Mouse (Mus musculus) CH12.LX (cell line): Measurements from ENCODE around the gene Zkscan8. TPM values are rescaled to one million over a fixed set of nuclear protein-coding genes. Genes with fewer than 3 reads are reported as not detected.
A peak's percentile ranks its signal among the peaks of the same experiment; 100 is the strongest.

ENCODE experiments used
- DNase-seq: peaks from one replicate; pipeline ENCODE4 v3.0.0-alpha.2; 2013; ENCODE audit errors: extremely low read depth
- H3K27ac ChIP-seq: 2 replicates; pipeline ENCODE4 v1.5.1; 2012; ENCODE audit warnings: low read depth, mild to moderate bottlenecking, control low read depth, moderate library complexity; ENCODE audit not compliant: insufficient read depth
- H3K27me3 ChIP-seq: replicated peaks from 2 replicates; pipeline ENCODE3; 2012; ENCODE audit warnings: inconsistent platforms
- H3K36me3 ChIP-seq, 2 experiments: replicated peaks in 1 of 2; 2 replicates each; pipeline versions ENCODE3 to v1.6.1; 2012; ENCODE audit warnings: inconsistent platforms in 1 of 2, low read length in 1 of 2, mild to moderate bottlenecking in 1 of 2, mixed read lengths in 1 of 2, moderate library complexity in 1 of 2; ENCODE audit not compliant: control insufficient read depth in 1 of 2, insufficient read depth in 1 of 2
- H3K4me1 ChIP-seq, 2 experiments: 2 replicates each; pipeline ENCODE4 v1.6.1; 2012; ENCODE audit warnings: inconsistent platforms in 1 of 2, moderate library complexity in 1 of 2; ENCODE audit not compliant: insufficient read depth in 2 of 2, control insufficient read depth in 1 of 2
- H3K4me2 ChIP-seq: 2 replicates; pipeline ENCODE4 v1.6.1; 2012; ENCODE audit warnings: low read depth, mild to moderate bottlenecking, control low read depth; ENCODE audit not compliant: poor library complexity, insufficient read depth, severe bottlenecking
- H3K4me3 ChIP-seq, 3 experiments: fragments of 150-350 bp in 1 of 3; sonication (generic) in 1 of 3; replicated peaks in 1 of 3; 2 replicates each; pipeline versions ENCODE3 to v1.5.1; 2011 to 2012; ENCODE audit warnings: low read depth in 2 of 3, low read length in 2 of 3, mild to moderate bottlenecking in 2 of 3, moderate library complexity in 2 of 3, control low read depth in 1 of 3, improper control_type of control experiment in 1 of 3, inconsistent platforms in 1 of 3, mixed read lengths in 1 of 3; ENCODE audit not compliant: poor library complexity in 1 of 3
- H3K79me2 ChIP-seq: replicated peaks from 2 replicates; pipeline ENCODE4 v1.6.1; 2012; ENCODE audit warnings: mild to moderate bottlenecking, moderate library complexity; ENCODE audit not compliant: control insufficient read depth, poor library complexity, insufficient read depth, severe bottlenecking; ENCODE audit errors: extremely low read depth
- H3K9ac ChIP-seq: 2 replicates; pipeline ENCODE4 v1.6.1; 2012; ENCODE audit warnings: low read depth, mild to moderate bottlenecking, control low read depth, moderate library complexity; ENCODE audit not compliant: insufficient read depth
- H3K9me3 ChIP-seq: replicated peaks from 2 replicates; pipeline ENCODE3; 2012; ENCODE audit warnings: low read length, inconsistent platforms, mixed read lengths
- BHLHE40 ChIP-seq: IDR thresholded peaks from 2 replicates; pipeline ENCODE4 v1.6.1; 2011; ENCODE audit warnings: mild to moderate bottlenecking, low read depth, low read length, improper control_type of control experiment
- CHD2 ChIP-seq: IDR thresholded peaks from 2 replicates; pipeline ENCODE4 v1.6.1; 2011; ENCODE audit warnings: low read length, improper control_type of control experiment
- CTCF ChIP-seq, 2 experiments: IDR thresholded peaks in 1 of 2; conservative IDR thresholded peaks in 1 of 2; 2 replicates each; pipeline ENCODE4 v1.5.1; 2011 to 2012; ENCODE audit warnings: low read depth in 2 of 2, low read length in 2 of 2, improper control_type of control experiment in 1 of 2, inconsistent platforms in 1 of 2, mild to moderate bottlenecking in 1 of 2, moderate library complexity in 1 of 2
- ELF1 ChIP-seq: IDR thresholded peaks from 2 replicates; pipeline ENCODE4 v1.6.1; 2014; ENCODE audit warnings: low read depth, mild to moderate bottlenecking, inconsistent platforms, low read length, improper control_type of control experiment
- ETS1 ChIP-seq: conservative IDR thresholded peaks from 2 replicates; pipeline ENCODE4 v1.6.1; 2012; ENCODE audit warnings: low read depth, mild to moderate bottlenecking, inconsistent platforms, low read length, improper control_type of control experiment, moderate library complexity
- GABPA ChIP-seq: IDR thresholded peaks from 2 replicates; pipeline ENCODE4 v1.6.1; 2012; ENCODE audit warnings: low read depth, low read length, improper control_type of control experiment, inconsistent platforms; ENCODE audit not compliant: insufficient replicate concordance
- HCFC1 ChIP-seq: IDR thresholded peaks from 2 replicates; pipeline ENCODE4 v1.6.1; 2012; ENCODE audit warnings: low read depth, mild to moderate bottlenecking, inconsistent platforms, low read length, improper control_type of control experiment
- IRF4 ChIP-seq: IDR thresholded peaks from 2 replicates; pipeline ENCODE4 v1.6.1; 2014; ENCODE audit warnings: low read depth, mild to moderate bottlenecking, inconsistent platforms, low read length, improper control_type of control experiment
- JUND ChIP-seq: conservative IDR thresholded peaks from 2 replicates; pipeline ENCODE4 v1.6.1; 2011; ENCODE audit warnings: low read depth, low read length, improper control_type of control experiment
- KAT2A ChIP-seq: IDR thresholded peaks from 2 replicates; pipeline ENCODE4 v1.6.1; 2012; ENCODE audit warnings: low read length, improper control_type of control experiment, inconsistent platforms; ENCODE audit not compliant: insufficient replicate concordance
- MAFK ChIP-seq: IDR thresholded peaks from 2 replicates; pipeline ENCODE4 v1.6.1; 2011; ENCODE audit warnings: low read length, improper control_type of control experiment; ENCODE audit not compliant: insufficient replicate concordance
- MAX ChIP-seq: IDR thresholded peaks from 2 replicates; pipeline ENCODE4 v1.6.1; 2011; ENCODE audit warnings: low read length, improper control_type of control experiment
- MAZ ChIP-seq: IDR thresholded peaks from 2 replicates; pipeline ENCODE4 v1.6.1; 2012; ENCODE audit warnings: low read depth, mild to moderate bottlenecking, inconsistent platforms, low read length, improper control_type of control experiment, moderate library complexity
- MXI1 ChIP-seq: IDR thresholded peaks from 2 replicates; pipeline ENCODE4 v1.6.1; 2011; ENCODE audit warnings: mild to moderate bottlenecking, low read depth, low read length, improper control_type of control experiment
- MYC ChIP-seq: IDR thresholded peaks from 2 replicates; pipeline ENCODE4 v1.6.1; 2011; ENCODE audit warnings: low read depth, mild to moderate bottlenecking, improper control_type of control experiment, low read length
- NELFE ChIP-seq: IDR thresholded peaks from 2 replicates; pipeline ENCODE4 v1.6.1; 2011; ENCODE audit warnings: low read depth, low read length, improper control_type of control experiment
- NRF1 ChIP-seq: IDR thresholded peaks from 2 replicates; pipeline ENCODE4 v1.6.1; 2014; ENCODE audit warnings: low read depth, mild to moderate bottlenecking, inconsistent platforms, low read length, improper control_type of control experiment, moderate library complexity
- POLR2AphosphoS2 ChIP-seq: IDR thresholded peaks from 2 replicates; pipeline ENCODE4 v1.6.1; 2011; ENCODE audit warnings: low read depth, low read length, improper control_type of control experiment
- RCOR1 ChIP-seq: conservative IDR thresholded peaks from 2 replicates; pipeline ENCODE4 v1.6.1; 2012; ENCODE audit warnings: low read depth, mild to moderate bottlenecking, inconsistent platforms, low read length, improper control_type of control experiment
- SIN3A ChIP-seq: IDR thresholded peaks from 2 replicates; pipeline ENCODE4 v1.6.1; 2012; ENCODE audit warnings: low read length, improper control_type of control experiment, inconsistent platforms
- SMC3 ChIP-seq: IDR thresholded peaks from 2 replicates; pipeline ENCODE4 v1.6.1; 2011; ENCODE audit warnings: low read depth, low read length, improper control_type of control experiment
- TBP ChIP-seq: conservative IDR thresholded peaks from 2 replicates; pipeline ENCODE4 v1.6.1; 2011; ENCODE audit warnings: low read depth, low read length, improper control_type of control experiment
- TCF12 ChIP-seq: IDR thresholded peaks from 2 replicates; pipeline ENCODE4 v1.6.1; 2014; ENCODE audit warnings: low read depth, mild to moderate bottlenecking, inconsistent platforms, low read length, improper control_type of control experiment
- USF1 ChIP-seq: IDR thresholded peaks from 2 replicates; pipeline ENCODE4 v1.6.1; 2014; ENCODE audit warnings: low read depth, mild to moderate bottlenecking, inconsistent platforms, low read length, improper control_type of control experiment
- USF2 ChIP-seq: conservative IDR thresholded peaks from 2 replicates; pipeline ENCODE4 v1.6.1; 2011; ENCODE audit warnings: low read depth, low read length, improper control_type of control experiment
- ZC3H11A ChIP-seq: IDR thresholded peaks from 2 replicates; pipeline ENCODE4 v1.6.1; 2012; ENCODE audit warnings: low read depth, mild to moderate bottlenecking, inconsistent platforms, low read length, improper control_type of control experiment
- ZMIZ1 ChIP-seq: IDR thresholded peaks from 2 replicates; pipeline ENCODE4 v1.6.1; 2012; ENCODE audit warnings: low read depth, mild to moderate bottlenecking, inconsistent platforms, low read length, improper control_type of control experiment
- ZNF384 ChIP-seq: IDR thresholded peaks from 2 replicates; pipeline ENCODE4 v1.6.1; 2012; ENCODE audit warnings: low read depth, low read length, improper control_type of control experiment, inconsistent platforms
- dilution Hi-C: fragments of 300-500 bp; cut with MboI; formaldehyde crosslinking; loops from 2 replicates; pipeline ENCODE4 v1.14.3; 2020; ENCODE audit warnings: low sequenced_read_pairs; ENCODE audit not compliant: extremely low pct_unique_long_range_greater_than_20kb, extremely low pct_ligation_motif_present
- in situ Hi-C: fragments of 300-500 bp; cut with MboI; formaldehyde crosslinking; loops from 3 replicates; pipeline ENCODE4 v1.14.3; 2019; ENCODE audit warnings: low sequenced_read_pairs, low pct_ligation_motif_present, low pct_unique_long_range_greater_than_20kb, mixed read lengths
- polyA plus RNA-seq: library from polyadenylated mRNA; unstranded; fragments of >175 nt; gene quantifications from 2 replicates; pipeline ENCODE4 v1.2.1, GENCODE M21; 2012; ENCODE audit warnings: low read depth; ENCODE audit not compliant: insufficient read length
- total RNA-seq, 2 experiments: library from RNA; depleted of rRNA; stranded (reverse); fragments of 300-350 nt in 1 of 2; fragments of >200 nt in 1 of 2; gene quantifications; 2 replicates each; pipeline ENCODE4 v1.2.3; 2012 to 2014

The Zkscan8 gene
- total and polyA plus RNA-seq, 3 experiments: 7.4 to 9.7 (median 7.6) TPM

DNA sequence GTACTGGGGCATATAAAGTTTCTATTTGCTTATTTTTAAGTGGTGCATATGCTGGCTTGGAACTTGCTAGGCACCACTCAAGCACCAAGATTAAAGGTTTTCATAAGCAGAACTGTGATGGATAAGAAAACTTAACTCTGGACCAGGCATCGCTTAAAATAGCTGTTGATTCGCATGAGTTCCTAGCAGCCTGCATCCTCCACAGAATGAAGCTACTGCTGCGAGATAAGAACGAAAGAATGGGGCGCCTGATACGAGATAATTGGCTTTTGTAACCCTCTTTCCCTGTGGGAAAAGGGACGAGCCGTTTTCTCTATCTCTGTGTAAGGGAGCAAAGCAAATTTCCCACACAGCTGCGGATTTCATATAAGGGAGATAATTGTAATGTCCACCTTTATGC, 61.8 kb downstream of the Zkscan8 start:
- Histone ChIP-seq H3K9me3 (no peaks in the 10 kb centered on the region), H3K9ac (no peak overlapping the region), H3K4me1 (peaks cover 2 to 4% of the 10 kb centered on the region in 2 experiments; a peak in 1 of 4 replicates), H3K4me3 (no peak overlapping the region), H3K27me3 (peaks cover 2% of the 10 kb centered on the region), H3K27ac (no peak overlapping the region), H3K36me3 (no peaks in the 10 kb centered on the region), H3K4me2 (peak overlapping the region; percentile 76)
- no peak for DNase-seq
- dilution Hi-C loops (no loop called here), in situ Hi-C loops (no loop called here)
- TF ChIP-seq HCFC1 (no peak), SMC3 (no peak), ETS1 (no peak), MYC (no peak), MAFK (no peak), NRF1 (no peak), RCOR1 (no peak), POLR2AphosphoS2 (no peak), JUND (no peak), BHLHE40 (no peak), ZC3H11A (no peak), CHD2 (no peak), USF1 (no peak), SIN3A (no peak), TCF12 (no peak), IRF4 (no peak), NELFE (no peak), MAX (no peak)
- TF ChIP-seq, all 38 proteins: peak for 0
- H3K79me2 ChIP-seq: no peaks in the 10 kb centered on the region

- no peaks in the 10 kb centered on the region for H3K79me2 ChIP-seq
- peak within 1 kb of the TSS; percentile 76 for H3K4me2 ChIP-seq
- in situ Hi-C loops (no loop called here), dilution Hi-C loops (no loop called here)
- no peaks in the 10 kb centered on the region for H3K9me3 ChIP-seq
- H3K4me1 ChIP-seq: peaks cover 2 to 4% of the 10 kb centered on the region in 2 experiments; a peak in 1 of 4 replicates
- H3K27me3 ChIP-seq: peaks cover 2% of the 10 kb centered on the region
- H3K9ac ChIP-seq: peak within 1 kb of the TSS; percentile 80
- peak within 1 kb of the TSS; percentile 58 to 80 (median 60) for H3K4me3 ChIP-seq
- no peaks in the 10 kb centered on the region for H3K36me3 ChIP-seq
- no peak within 1 kb of the TSS for H3K27ac ChIP-seq
- peak; percentile 78 for DNase-seq
- no peak for TF ChIP-seq ZNF384
- no peak for TF ChIP-seq GABPA
- no peak for TF ChIP-seq RCOR1
- no peak for TF ChIP-seq POLR2AphosphoS2
- TF ChIP-seq NELFE: peak; percentile 59; the same call in 1 of the 2 replicates
- 0 out of 2 replicates have a peak, but pooled peaks have one; percentile 20 for TF ChIP-seq MYC
- TF ChIP-seq MXI1: no peak; the same call in 1 of the 2 replicates
- TF ChIP-seq SIN3A: 0 out of 2 replicates have a peak, but pooled peaks have one; percentile 7
- TF ChIP-seq TBP: no peak
- TF ChIP-seq TCF12: peak; percentile 67; the same call in 1 of the 2 replicates
- peak; percentile 43; the same call in 1 of the 2 replicates for TF ChIP-seq HCFC1
- TF ChIP-seq CTCF (conservative IDR thresholded peaks at IDR 0.05 in 1 of 2, IDR thresholded peaks at IDR 0.05 in 1 of 2; ENCODE audit: low read depth in 2 of 2, low read length in 2 of 2): no peak
- no peak for TF ChIP-seq MAFK
- peak; percentile 65; the same call in 1 of the 2 replicates for TF ChIP-seq ELF1
- no peak for TF ChIP-seq USF2
- peak; percentile 47 for TF ChIP-seq ZMIZ1
- TF ChIP-seq ETS1: no peak
- TF ChIP-seq CHD2: no peak
- no peak; the same call in 1 of the 2 replicates for TF ChIP-seq IRF4
- TF ChIP-seq KAT2A: no peak
- peak; percentile 90 for TF ChIP-seq NRF1
- no peak for TF ChIP-seq MAZ
- no peak for TF ChIP-seq ZC3H11A
Measured at GRCm38 (mm10) chr13:21468061-21469019, 62.6 kb downstream of the Zkscan8 start, which contains the start of gene Nkapl. Gene Nkapl, minus strand, starts transcription at chr13:21468509.
